Mouse (Mus musculus) E14TG2a.4 (cell line): ENCODE data around the gene Cr1l.

Experiments used
- H3K27me3 ChIP-seq: 2 replicates; pipeline ENCODE4 v1.6.1; 2014; ENCODE audit warnings: low read length, control low read depth; ENCODE audit not compliant: insufficient read depth
- H3K36me3 ChIP-seq: 2 replicates; pipeline ENCODE4 v1.6.1; 2014; ENCODE audit warnings: low read length, control low read depth; ENCODE audit not compliant: insufficient read depth
- H3K4me1 ChIP-seq: replicated peaks from 2 replicates; pipeline ENCODE4 v1.6.1; 2014; ENCODE audit warnings: low read depth, low read length, control low read depth
- H3K4me3 ChIP-seq: replicated peaks from 2 replicates; pipeline ENCODE4 v1.5.1; 2014; ENCODE audit warnings: mild to moderate bottlenecking, low read length
- H3K9me3 ChIP-seq: 2 replicates; pipeline ENCODE4 v1.6.1; 2014; ENCODE audit warnings: low read length, control low read depth
- CTCF ChIP-seq: conservative IDR thresholded peaks from 2 replicates; pipeline ENCODE4 v1.5.1; 2014; ENCODE audit warnings: low read length
- NANOG ChIP-seq: IDR thresholded peaks from 2 replicates; pipeline ENCODE4 v1.6.1; 2014; ENCODE audit warnings: borderline replicate concordance, low read length, mixed read lengths
- POU5F1 ChIP-seq: IDR thresholded peaks from 2 replicates; pipeline ENCODE4 v1.6.1; 2014; ENCODE audit warnings: low read length, borderline replicate concordance

Gene Cr1l

DNA sequence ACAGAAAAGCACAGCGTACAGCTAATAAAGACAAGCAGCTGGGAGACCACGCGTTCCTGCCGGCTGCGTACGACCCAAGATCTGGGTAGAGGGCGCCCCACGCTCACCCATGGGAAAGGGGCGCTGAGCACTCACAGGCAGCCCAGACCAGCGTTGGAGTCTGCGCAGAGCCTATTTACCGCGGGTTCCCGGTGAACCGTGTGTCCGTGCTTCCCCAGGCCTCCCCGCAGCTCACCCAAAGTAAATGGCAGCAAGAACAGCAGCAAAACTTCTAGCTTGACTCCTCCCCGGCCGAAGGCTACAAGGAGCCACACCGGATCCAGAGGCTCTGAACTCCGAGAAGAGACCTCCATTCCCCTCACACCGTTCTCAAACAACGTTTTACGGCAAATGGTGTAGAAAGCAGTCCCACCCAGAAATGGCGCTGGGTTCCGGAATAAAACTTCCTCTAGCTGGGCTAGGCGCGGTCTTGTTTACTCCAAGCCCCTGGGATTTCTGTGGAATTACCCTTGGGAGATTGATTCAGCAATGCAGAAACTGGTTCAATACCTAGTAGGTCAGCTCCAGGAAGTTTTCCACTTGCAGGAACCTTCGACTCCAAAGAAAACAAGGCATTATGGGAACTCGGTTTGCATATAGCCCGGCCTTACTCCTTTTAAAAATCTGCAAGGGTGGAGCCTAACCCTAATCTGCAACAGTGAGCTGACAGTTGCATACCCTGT lies at the start of gene Cr1l:
Cr1l (minus strand) TSS at position 634 of the 722 bp plus-strand sequence.
- Histone ChIP-seq H3K36me3 (peaks cover 24% of the 10 kb centered on the region), H3K4me1 (peaks cover 8% of the 10 kb centered on the region), H3K27me3 (no peaks in the 10 kb centered on the region), H3K9me3 (no peaks in the 10 kb centered on the region), H3K4me3 (peak within 1 kb of the TSS; percentile 84)
- TF ChIP-seq CTCF (no peak), NANOG (no peak), POU5F1 (no peak)

DNA sequence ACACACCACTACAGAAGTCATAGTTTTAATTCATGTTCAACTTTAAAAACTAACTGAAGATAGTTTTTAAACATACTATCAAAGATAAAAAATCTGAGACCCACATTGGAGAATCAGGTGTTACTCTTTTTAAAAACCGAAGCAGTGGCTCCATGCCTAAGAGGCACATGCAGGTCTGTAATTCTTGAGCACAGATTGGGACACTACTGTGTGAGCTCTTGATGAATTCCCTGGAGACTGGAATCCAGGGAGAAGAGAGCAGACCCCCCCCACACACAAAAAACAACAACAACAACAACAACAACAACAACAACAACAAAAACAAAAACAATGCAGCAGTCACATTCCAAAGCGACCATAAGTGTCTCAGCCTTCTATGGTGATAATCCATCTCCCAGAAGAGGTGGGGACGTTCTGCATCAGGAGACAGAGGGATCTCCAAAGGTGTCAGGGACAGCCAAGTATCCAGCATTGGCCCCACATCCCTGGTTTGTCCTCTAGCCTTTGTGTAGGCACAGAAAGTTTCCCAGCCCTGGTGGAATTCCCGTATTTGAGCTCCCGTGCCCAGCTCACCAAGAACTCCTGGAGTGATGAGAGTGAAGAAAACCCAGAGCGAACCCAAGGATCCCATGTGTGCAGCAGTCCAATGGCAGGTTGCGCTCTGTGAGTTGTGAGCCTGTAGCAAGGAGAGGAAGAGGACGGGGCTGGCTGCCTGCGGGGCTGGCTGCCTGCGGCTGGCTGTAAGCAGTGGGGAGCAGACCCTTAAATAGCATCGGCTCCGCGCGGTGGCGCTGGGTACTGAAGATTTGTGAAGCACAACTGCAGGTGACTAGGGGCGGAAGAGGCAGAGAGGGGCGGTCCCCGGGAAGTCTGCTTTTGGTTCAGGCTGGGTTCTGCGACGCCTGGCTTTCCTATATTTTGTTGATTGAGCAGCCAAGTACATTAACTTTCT lies 44.9 kb upstream of the Cr1l start, which contains the start of gene Cr2:
Cr2 (minus strand) TSS at position 737 of the 952 bp plus-strand sequence.
- peak within 1 kb of the TSS; percentile 41; the same call in 1 of the 2 replicates for H3K4me3 ChIP-seq
- TF ChIP-seq NANOG: no peak
- no peak for TF ChIP-seq POU5F1
- TF ChIP-seq CTCF: no peak
- H3K9me3 ChIP-seq: no peaks in the 10 kb centered on the region
- H3K4me1 ChIP-seq: peaks cover 4% of the 10 kb centered on the region; the same call in 1 of the 2 replicates
- peaks cover 9% of the 10 kb centered on the region; the same call in 1 of the 2 replicates for H3K27me3 ChIP-seq
- no peaks in the 10 kb centered on the region for H3K36me3 ChIP-seq

- H3K27me3 ChIP-seq: 0 out of 2 replicates have a peak, but pooled peaks cover 3% of the 10 kb centered on the region
- H3K36me3 ChIP-seq: no peaks in the 10 kb centered on the region
- no peaks in the 10 kb centered on the region for H3K9me3 ChIP-seq
- no peak overlapping the region for H3K4me3 ChIP-seq
- no peaks in the 10 kb centered on the region for H3K4me1 ChIP-seq
- TF ChIP-seq POU5F1 (no peak), NANOG (no peak), CTCF (no peak)
Measured at GRCm38 (mm10) chr1:195164996-195165755, 33.8 kb upstream of the Cr1l start.

DNA sequence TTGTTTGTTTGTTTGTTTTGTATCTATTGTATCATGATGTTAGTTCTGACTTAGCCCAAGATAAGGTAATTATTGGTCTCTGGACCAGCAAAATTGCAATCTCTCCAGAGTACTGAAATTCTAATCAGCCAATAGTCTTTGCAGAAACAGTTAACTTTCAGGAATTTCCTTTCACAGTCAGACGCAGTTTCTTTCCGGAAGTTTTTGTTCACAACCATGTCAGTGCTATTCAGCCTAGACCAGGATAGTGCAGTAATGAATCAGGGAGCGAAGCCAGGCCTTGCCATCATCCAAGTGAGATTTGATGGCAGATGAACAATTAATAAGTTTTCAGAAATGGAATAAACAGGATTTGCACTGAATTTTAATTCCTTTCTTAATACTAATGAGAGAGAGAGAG lies 684 bp upstream of the Cr1l start:
- no peaks in the 10 kb centered on the region for H3K27me3 ChIP-seq
- peaks cover 8% of the 10 kb centered on the region for H3K4me1 ChIP-seq
- TF ChIP-seq NANOG (no peak), POU5F1 (no peak), CTCF (no peak)
- H3K4me3 ChIP-seq: no peak overlapping the region
- H3K36me3 ChIP-seq: peaks cover 20% of the 10 kb centered on the region
- H3K9me3 ChIP-seq: no peaks in the 10 kb centered on the region

DNA sequence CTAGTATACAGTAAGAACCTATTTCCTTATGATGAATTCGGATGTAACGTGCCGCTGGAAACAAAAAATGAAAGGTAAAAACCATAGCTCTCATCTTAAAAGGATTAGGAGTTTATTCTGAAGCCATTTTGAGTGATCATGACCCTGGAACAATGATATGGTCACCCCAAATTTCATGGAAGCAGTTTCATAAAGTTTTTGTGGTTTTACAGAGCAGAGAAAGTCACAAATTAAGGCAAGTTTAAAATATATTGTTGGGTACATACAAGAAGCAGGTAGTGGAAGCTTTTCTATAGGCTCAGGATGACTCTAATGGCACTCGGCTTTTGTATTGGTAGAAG lies 259 bp upstream of the Cr1l start:
- Histone ChIP-seq H3K9me3 (no peaks in the 10 kb centered on the region), H3K27me3 (no peaks in the 10 kb centered on the region), H3K36me3 (peaks cover 23% of the 10 kb centered on the region), H3K4me3 (peak overlapping the region; percentile 84), H3K4me1 (peaks cover 8% of the 10 kb centered on the region)
- no peak for TF ChIP-seq NANOG
- no peak for TF ChIP-seq POU5F1
- no peak for TF ChIP-seq CTCF

DNA sequence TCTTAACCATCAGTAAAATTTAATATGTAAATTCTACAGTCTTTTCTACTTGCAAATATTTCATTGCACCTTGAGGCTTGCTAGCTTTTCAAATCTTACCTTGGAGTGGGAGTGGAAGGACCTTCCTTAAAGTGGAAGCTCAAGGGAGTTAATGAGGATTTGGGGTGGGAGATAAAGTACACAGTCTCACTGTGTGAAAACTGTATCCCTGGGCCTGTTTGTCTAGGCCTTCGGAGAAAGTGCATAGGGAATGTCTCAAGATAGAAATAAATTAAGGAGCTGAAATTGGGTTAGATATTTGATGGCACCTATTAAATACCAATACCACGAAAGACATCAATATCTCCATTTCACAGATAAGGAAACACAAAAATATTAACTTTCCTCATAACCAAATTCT lies 907 bp downstream of the Cr1l start:
- Histone ChIP-seq H3K4me1 (peaks cover 8% of the 10 kb centered on the region), H3K9me3 (no peaks in the 10 kb centered on the region), H3K27me3 (no peaks in the 10 kb centered on the region), H3K4me3 (peak overlapping the region; percentile 84), H3K36me3 (peaks cover 28% of the 10 kb centered on the region)
- TF ChIP-seq CTCF (no peak), NANOG (no peak), POU5F1 (no peak)

DNA sequence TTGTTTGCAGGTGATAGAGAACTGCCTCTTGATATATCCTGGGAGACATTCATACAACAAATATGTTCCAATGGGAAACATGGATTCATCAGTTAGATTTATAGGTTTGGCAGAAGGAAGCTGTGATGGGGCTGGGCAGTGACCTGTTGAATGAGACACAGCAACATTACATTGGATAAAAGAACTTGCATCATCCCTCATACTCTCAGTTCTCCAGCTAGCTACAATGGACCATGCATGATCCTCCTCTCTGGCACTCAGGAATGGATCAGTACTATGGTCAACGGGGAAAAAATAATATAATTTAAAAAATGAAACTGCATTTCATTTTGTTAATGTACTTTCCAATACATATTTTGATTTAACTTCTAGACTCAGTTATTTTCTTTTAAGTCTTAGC lies 1.5 kb downstream of the Cr1l start:
- Histone ChIP-seq H3K4me1 (peaks cover 8% of the 10 kb centered on the region), H3K27me3 (no peaks in the 10 kb centered on the region), H3K4me3 (no peak overlapping the region), H3K9me3 (no peaks in the 10 kb centered on the region), H3K36me3 (peaks cover 28% of the 10 kb centered on the region)
- TF ChIP-seq CTCF: no peak
- TF ChIP-seq POU5F1: no peak
- TF ChIP-seq NANOG: no peak
